Mouse (Mus musculus): ENCODE data around the gene Olfr702. TPM values are rescaled to one million over a fixed set of nuclear protein-coding genes. Genes with fewer than 3 reads are reported as not detected.

Olfr702 gene
- not detected for polyA plus RNA-seq (2017; shearing (Covaris generic))

DNA sequence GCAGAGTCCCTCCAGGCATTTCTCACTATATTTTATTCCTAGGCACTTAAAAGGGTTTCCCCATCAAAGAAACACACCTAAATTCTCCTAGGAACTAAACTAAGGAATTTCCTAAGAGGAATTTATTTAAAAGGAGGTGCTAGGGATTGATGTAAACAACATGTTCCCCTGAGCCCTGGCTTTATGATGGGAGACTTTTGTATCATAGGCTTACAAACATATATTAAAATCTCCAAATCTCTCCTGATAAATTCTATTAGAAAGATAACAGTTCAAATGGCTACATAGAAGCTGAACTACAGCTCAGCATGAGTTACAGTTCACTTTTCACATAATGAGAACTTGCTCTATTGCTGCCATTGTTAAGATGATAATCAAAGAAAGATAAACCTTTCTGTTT lies at the start of gene Olfr702:
Olfr702 (minus strand) TSS at position 101 of the 400 bp plus-strand sequence.

DNA sequence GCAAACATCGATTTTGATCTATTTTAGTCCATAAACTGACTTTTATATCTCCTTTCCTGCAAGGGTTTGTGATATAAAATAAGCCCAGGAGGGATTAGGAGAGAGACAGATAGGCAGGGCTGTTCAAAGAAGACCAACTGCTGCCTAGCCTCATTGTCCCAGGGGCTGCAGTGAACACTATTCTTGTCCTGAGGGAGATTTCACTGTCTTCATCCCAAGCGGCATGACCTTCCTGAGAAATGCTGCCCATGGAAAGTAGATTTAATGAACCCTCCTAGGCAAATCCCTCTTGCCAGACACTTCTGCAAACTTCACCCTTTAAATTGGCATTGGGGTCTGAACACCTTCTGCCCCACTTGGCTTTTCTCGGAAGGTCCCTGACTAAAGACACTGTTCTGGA lies 43.1 kb upstream of the Olfr702 start, which contains the start of gene Olfr705:
Olfr705 (minus strand) TSS at position 101 of the 400 bp plus-strand sequence.

DNA sequence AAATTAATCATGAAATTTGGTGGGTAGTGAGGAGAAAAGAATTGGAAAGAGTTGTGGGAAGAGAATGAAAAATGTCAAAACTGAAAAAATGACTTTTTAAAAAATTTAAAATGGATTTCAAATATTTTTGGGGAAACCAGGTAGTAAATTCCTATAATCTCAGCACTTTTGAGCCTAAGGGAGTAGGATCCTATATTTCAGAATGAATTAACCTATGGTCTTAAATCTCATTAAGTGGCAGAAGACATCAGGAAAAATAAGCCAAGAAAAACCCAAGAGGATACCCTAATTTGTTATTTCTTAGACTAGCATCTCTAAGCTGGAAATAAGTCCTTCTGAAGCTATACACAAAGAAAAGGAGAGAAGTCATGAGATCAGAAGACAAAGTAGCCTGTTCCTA lies 29.2 kb upstream of the Olfr702 start, which contains the start of gene Olfr704:
Olfr704 (plus strand) TSS at position 301 of the 400 bp plus-strand sequence.

DNA sequence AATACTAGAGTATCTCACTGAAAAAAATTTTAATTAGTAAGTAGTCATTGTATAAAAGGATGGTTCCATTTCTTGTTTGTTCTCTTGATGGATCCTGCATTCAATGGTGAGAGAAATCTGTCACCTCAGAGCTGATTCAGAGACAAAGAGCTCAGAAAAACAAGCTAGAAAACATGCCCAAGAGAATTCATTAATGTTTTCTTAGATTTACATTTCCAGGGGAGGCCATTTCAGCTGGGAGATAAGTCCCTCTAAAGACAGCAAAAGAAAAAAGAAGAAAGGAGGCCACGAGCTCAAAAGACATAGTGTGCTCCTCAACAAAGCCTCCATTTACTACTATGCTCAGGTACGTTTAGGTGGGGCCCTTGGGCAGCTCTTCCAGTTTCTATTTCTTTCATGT lies 9.4 kb upstream of the Olfr702 start, which contains the start of gene Olfr703:
Olfr703 (plus strand) TSS at position 301 of the 400 bp plus-strand sequence.

DNA sequence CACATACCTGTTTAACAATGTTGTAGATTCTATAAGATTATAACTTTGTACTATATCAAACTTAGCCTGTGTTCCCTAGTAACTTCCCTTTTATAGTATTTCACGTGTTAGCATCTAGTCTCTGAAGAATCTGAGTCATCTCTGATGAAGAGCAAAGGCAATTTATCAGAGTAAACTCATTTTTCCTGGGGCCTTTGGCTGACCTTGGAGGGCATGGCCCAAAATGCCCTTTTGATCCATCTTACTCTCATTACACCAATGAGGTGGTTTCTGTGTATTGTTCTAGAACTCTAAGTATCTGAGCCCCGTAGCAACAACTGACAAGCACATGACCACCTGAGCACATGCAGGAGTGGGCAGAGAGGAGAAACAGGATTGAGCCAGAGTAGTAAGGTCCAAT lies 19.9 kb downstream of the Olfr702 start, which contains the start of gene Olfr701:
Olfr701 (plus strand) TSS at position 301 of the 400 bp plus-strand sequence.

DNA sequence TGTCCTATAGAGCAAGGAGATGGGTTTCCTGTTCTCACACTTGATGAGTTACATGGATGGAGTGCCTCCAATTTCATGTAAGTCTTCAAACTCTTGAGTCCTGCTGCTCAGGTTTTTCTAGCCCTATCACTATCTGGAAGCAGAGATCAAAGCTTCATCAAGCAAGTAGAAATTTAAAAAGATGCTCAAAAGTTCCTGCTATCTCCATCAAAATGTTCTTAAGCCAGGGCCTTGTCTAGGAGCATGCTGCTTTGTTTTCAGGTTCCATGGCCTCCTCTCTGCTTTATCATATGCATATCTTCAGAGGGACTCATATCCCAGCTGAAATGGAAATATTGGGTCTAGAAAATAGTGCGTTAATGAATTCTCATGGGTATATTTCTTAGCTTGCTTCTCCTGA lies 25.0 kb downstream of the Olfr702 start, which contains the start of gene Olfr700:
Olfr700 (minus strand) TSS at position 101 of the 400 bp plus-strand sequence.

DNA sequence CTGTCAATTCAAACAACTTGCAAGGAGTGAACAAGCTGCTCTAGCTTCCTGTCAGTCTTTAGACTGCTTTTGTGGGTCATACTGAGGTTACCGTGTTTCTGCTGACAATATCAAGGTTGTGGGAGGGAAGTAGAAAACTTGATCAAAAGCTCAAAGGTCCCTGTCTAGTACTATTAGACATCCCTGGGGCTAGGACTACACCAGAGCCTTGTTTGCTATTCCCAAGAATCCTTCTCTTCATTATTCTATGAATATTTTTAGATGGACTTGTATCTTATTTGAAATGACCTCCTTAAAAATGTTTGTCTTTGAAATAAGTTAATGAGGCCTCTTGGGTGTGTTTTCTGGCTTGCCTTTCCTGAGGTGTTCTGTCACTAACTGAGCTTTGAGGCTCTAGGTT lies 40.6 kb downstream of the Olfr702 start, which contains the start of gene Olfr699:
Olfr699 (minus strand) TSS at position 101 of the 400 bp plus-strand sequence.

Other genes with a start within 250 kb of the Olfr702 start
- not detected for gene Olfr693, start 153.3 kb downstream of the Olfr702 start, polyA plus RNA-seq (2017; shearing (Covaris generic))
- not detected for gene Olfr694, start 142.1 kb downstream of the Olfr702 start, polyA plus RNA-seq (2017; shearing (Covaris generic))
- gene Olfr695, start 117.5 kb downstream of the Olfr702 start, polyA plus RNA-seq (2017; shearing (Covaris generic)), result not detected
- gene Olfr697, start 91.5 kb downstream of the Olfr702 start, polyA plus RNA-seq (2017; shearing (Covaris generic)), result not detected
- not detected for gene Olfr698, start 78.5 kb downstream of the Olfr702 start, polyA plus RNA-seq (2017; shearing (Covaris generic))
- not detected for gene Olfr699, start 40.7 kb downstream of the Olfr702 start, polyA plus RNA-seq (2017; shearing (Covaris generic))
- gene Olfr700, start 25.1 kb downstream of the Olfr702 start, polyA plus RNA-seq (2017; shearing (Covaris generic)), result not detected
- not detected for gene Olfr701, start 19.8 kb downstream of the Olfr702 start, polyA plus RNA-seq (2017; shearing (Covaris generic))
- not detected for gene Olfr703, start 9.5 kb upstream of the Olfr702 start, polyA plus RNA-seq (2017; shearing (Covaris generic))
- 0.07 TPM for gene Olfr704, start 29.3 kb upstream of the Olfr702 start, polyA plus RNA-seq (2017; shearing (Covaris generic))
- not detected for gene Olfr705, start 43.0 kb upstream of the Olfr702 start, polyA plus RNA-seq (2017; shearing (Covaris generic))
- not detected for gene Olfr706, start 54.3 kb upstream of the Olfr702 start, polyA plus RNA-seq (2017; shearing (Covaris generic))
- gene Olfr707, start 67.3 kb upstream of the Olfr702 start, polyA plus RNA-seq (2017; shearing (Covaris generic)), result not detected
- gene Olfr1532-ps1, start 74.1 kb upstream of the Olfr702 start, polyA plus RNA-seq (2017; shearing (Covaris generic)), result not detected
- gene Olfr709-ps1, start 98.3 kb upstream of the Olfr702 start, polyA plus RNA-seq (2017; shearing (Covaris generic)), result not detected
- not detected for gene Olfr710, start 114.4 kb upstream of the Olfr702 start, polyA plus RNA-seq (2017; shearing (Covaris generic))
- gene Olfr6, start 130.0 kb upstream of the Olfr702 start, polyA plus RNA-seq (2017; shearing (Covaris generic)), result not detected
- gene Olfr711, start 141.6 kb upstream of the Olfr702 start, polyA plus RNA-seq (2017; shearing (Covaris generic)), result not detected
- gene Olfr2, start 172.2 kb upstream of the Olfr702 start, polyA plus RNA-seq (2017; shearing (Covaris generic)), result not detected
- gene Olfr713, start 197.3 kb upstream of the Olfr702 start, polyA plus RNA-seq (2017; shearing (Covaris generic)), result not detected
- not detected for gene Olfr714, start 237.1 kb upstream of the Olfr702 start, polyA plus RNA-seq (2017; shearing (Covaris generic))